8 mouse cellular contexts compared by ENCODE assay signal in the genomic region with DNA sequence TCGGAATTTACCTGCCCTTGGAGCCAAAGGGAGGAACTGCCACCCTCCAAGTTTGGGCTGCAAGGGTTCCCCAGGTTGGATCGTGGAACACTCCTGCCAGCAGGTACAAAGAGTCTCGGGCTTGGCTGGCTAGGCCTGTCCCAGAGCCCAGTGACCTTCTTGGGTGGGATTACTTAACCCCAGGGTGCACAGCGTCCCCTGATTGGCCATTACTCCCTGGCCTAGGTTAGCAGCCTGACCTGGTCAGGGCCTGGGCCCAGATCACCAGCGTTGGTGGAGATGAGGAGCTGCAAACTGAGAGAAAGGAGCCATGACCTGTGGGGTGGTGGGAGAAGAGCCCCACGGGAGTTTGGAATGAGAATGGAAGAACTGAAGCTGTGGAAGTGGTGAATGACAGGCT. TPM values are rescaled to one million over a fixed set of nuclear protein-coding genes. Genes with fewer than 3 reads are reported as not detected.
DNase-seq lines count a peak whose midpoint lies in the region; ATAC-seq lines count a peak whose summit lies in the region.

No protein-coding gene starts in this region.

- 37% methylated on average over 6 of the region's 6 CpGs for WGBS in neural tube, embryonic 11.5 days
- 39% methylated on average over 6 of the region's 6 CpGs for WGBS in limb, embryonic 15.5 days
- 36% methylated on average over 6 of the region's 6 CpGs for WGBS in stomach, embryonic 14.5 days

- peaks cover 14% of the 10 kb centered on the region for H3K4me1 ChIP-seq in neural tube, embryonic 11.5 days (ENCODE audit: control insufficient read depth, insufficient read depth, low read length)
- H3K4me1 ChIP-seq in limb, embryonic 15.5 days = peaks cover 31% of the 10 kb centered on the region
- H3K4me1 ChIP-seq in stomach, embryonic 14.5 days (ENCODE audit: control insufficient read depth, insufficient read depth, low read length) = peaks cover 10% of the 10 kb centered on the region

- no peaks in the 10 kb centered on the region for H3K9me3 ChIP-seq in neural tube, embryonic 11.5 days (ENCODE audit: control insufficient read depth, low read length)
- no peaks in the 10 kb centered on the region for H3K9me3 ChIP-seq in limb, embryonic 15.5 days
- no peaks in the 10 kb centered on the region for H3K9me3 ChIP-seq in stomach, embryonic 14.5 days (ENCODE audit: control insufficient read depth, low read depth, low read length)

- no peaks in the 10 kb centered on the region for H3K27me3 ChIP-seq in neural tube, embryonic 11.5 days (ENCODE audit: control insufficient read depth, insufficient read depth, low read length)
- no peaks in the 10 kb centered on the region for H3K27me3 ChIP-seq in limb, embryonic 15.5 days
- H3K27me3 ChIP-seq in stomach, embryonic 14.5 days (ENCODE audit: control insufficient read depth, insufficient read depth, low read length) = no peaks in the 10 kb centered on the region

- H3K27ac ChIP-seq in neural tube, embryonic 11.5 days (ENCODE audit: low read depth, low read length) = no peak overlapping the region
- 0 out of 2 replicates have a peak overlapping the region, but pooled peaks have one; percentile 22 for H3K27ac ChIP-seq in limb, embryonic 15.5 days
- H3K27ac ChIP-seq in stomach, embryonic 14.5 days (ENCODE audit: low read length) = peak overlapping the region; percentile 27; the same call in 1 of the 2 replicates

- no peaks in the 10 kb centered on the region for H3K36me3 ChIP-seq in neural tube, embryonic 11.5 days (ENCODE audit: control insufficient read depth, insufficient read depth, low read length)
- no peaks in the 10 kb centered on the region for H3K36me3 ChIP-seq in limb, embryonic 15.5 days
- no peaks in the 10 kb centered on the region for H3K36me3 ChIP-seq in stomach, embryonic 14.5 days (ENCODE audit: control insufficient read depth, insufficient read depth, low read length)

- peak; percentile 30 for DNase-seq in adrenal gland, adult 8-10 months
- DNase-seq in adrenal gland, postnatal 14 days = no peak
- DNase-seq in neural tube, embryonic 11.5 days (ENCODE audit: low spot score) = no peak
- no peak for DNase-seq in neural tube, embryonic 10.5 days (ENCODE audit: extremely low spot score, low spot score)
- no peak for DNase-seq in urinary bladder, adult 2 months (ENCODE audit: low spot score)

- peak overlapping the region; percentile 78 for H3K4me3 ChIP-seq in neural tube, embryonic 11.5 days (ENCODE audit: low read depth, low read length)
- peak overlapping the region; percentile 69 for H3K4me3 ChIP-seq in limb, embryonic 15.5 days
- H3K4me3 ChIP-seq in stomach, embryonic 14.5 days (ENCODE audit: low read depth, low read length) = peak overlapping the region; percentile 66

- H3K4me2 ChIP-seq in neural tube, embryonic 11.5 days (ENCODE audit: low read depth) = peak overlapping the region; percentile 66
- H3K4me2 ChIP-seq in limb, embryonic 15.5 days = peak overlapping the region; percentile 90
- peak overlapping the region; percentile 87 for H3K4me2 ChIP-seq in stomach, embryonic 14.5 days (replicated peaks; ENCODE audit: low read depth, low read length)

- peak; percentile 2; the same call in 1 of the 2 replicates for ATAC-seq in neural tube, embryonic 11.5 days (ENCODE audit: insufficient read depth, low FRiP score, low TSS enrichment)
- ATAC-seq in limb, embryonic 15.5 days (ENCODE audit: insufficient number of reproducible peaks, low FRiP score, low TSS enrichment, low read depth) = no peak
- peak; percentile 20 for ATAC-seq in stomach, embryonic 14.5 days (ENCODE audit: insufficient number of reproducible peaks, insufficient read depth, low FRiP score, low read depth)
- ATAC-seq in megakaryocyte progenitor cell, adult 5-6 weeks (replicated peaks; ENCODE audit: poor library complexity) = no peak

- peak overlapping the region; percentile 92; the same call in 1 of the 2 replicates for H3K9ac ChIP-seq in neural tube, embryonic 11.5 days (ENCODE audit: low read length)
- H3K9ac ChIP-seq in limb, embryonic 15.5 days = no peak overlapping the region
- H3K9ac ChIP-seq in stomach, embryonic 14.5 days (replicated peaks; ENCODE audit: low read depth, low read length) = no peak overlapping the region

RNA-seq across cellular contexts. Expression of a gene that starts 30.0 kb away (rescaled TPM):
- total RNA-seq in adrenal gland, adult 8-10 months (2022) = 10 to 100 TPM; 42.4 to 95.1 (median 62.1) TPM
- 32.3 and 34.2 TPM in 2 replicates for total RNA-seq in adrenal gland, postnatal 14 days (2021)
- polyA plus RNA-seq in neural tube, embryonic 11.5 days (2014; fragmentation: Nextera tagmentation; extraction: Ambion mirVana) = 41.4 and 44.8 TPM in 2 replicates
- polyA plus RNA-seq in limb, embryonic 15.5 days (2015; fragmentation: Nextera tagmentation; extraction: Ambion mirVana) = 12.6 and 14.3 TPM in 2 replicates
- 20.1 and 21.8 TPM in 2 replicates for polyA plus RNA-seq in stomach, embryonic 14.5 days (2014; fragmentation: Nextera tagmentation; extraction: Ambion mirVana)
- 105 and 110 TPM in 2 replicates for polyA plus RNA-seq in urinary bladder, adult 2 months (2012; rRNA removed)
- total RNA-seq in megakaryocyte progenitor cell, adult 5-6 weeks (2015) = 4.3 and 7.5 TPM in 2 replicates
- 3.4 and 3.6 TPM in 2 replicates for total RNA-seq in megakaryocyte progenitor cell, adult 5-6 weeks (2017)

RNA-seq across cellular contexts. Expression of a gene that starts 58.3 kb away (rescaled TPM):
- under 1 TPM in 3 of 4 experiments, not detected in 1; 0.09 to 0.70 (median 0.35) TPM for total RNA-seq in adrenal gland, adult 8-10 months (2022)
- 0.37 and 0.98 TPM in 2 replicates for total RNA-seq in adrenal gland, postnatal 14 days (2021)
- 0.28 and 0.52 TPM in 2 replicates for polyA plus RNA-seq in neural tube, embryonic 11.5 days (2014; fragmentation: Nextera tagmentation; extraction: Ambion mirVana)
- polyA plus RNA-seq in limb, embryonic 15.5 days (2015; fragmentation: Nextera tagmentation; extraction: Ambion mirVana) = 1.5 and 1.6 TPM in 2 replicates
- polyA plus RNA-seq in stomach, embryonic 14.5 days (2014; fragmentation: Nextera tagmentation; extraction: Ambion mirVana) = not detected in 2 replicates
- polyA plus RNA-seq in urinary bladder, adult 2 months (2012; rRNA removed) = 0.07 and 0.12 TPM in 2 replicates
- not detected in 2 replicates for total RNA-seq in megakaryocyte progenitor cell, adult 5-6 weeks (2015)
- not detected in 2 replicates for total RNA-seq in megakaryocyte progenitor cell, adult 5-6 weeks (2017)

Comparison
In these comparisons a context has a peak if more than half of its experiments do, and no peak if none do; other contexts are left out.
1. ATAC-seq: peak in neural tube, embryonic 11.5 days (single experiment) and stomach, embryonic 14.5 days (single experiment); none in limb, embryonic 15.5 days (single experiment) and megakaryocyte progenitor cell, adult 5-6 weeks (single experiment).
2. Peak in every context shown above with its lines, with median percentiles within 50 percentile points of each other: H3K4me2 ChIP-seq and H3K4me3 ChIP-seq.